Mouse (Mus musculus) cerebellum, adult 2 months (tissue): Measurements from ENCODE around the gene N4bp2. TPM values are rescaled to one million over a fixed set of nuclear protein-coding genes. Genes with fewer than 3 reads are reported as not detected.

Experiments
- DNase-seq, 2 experiments: peaks; one replicate each; pipeline ENCODE4 v3.0.0; 2021
- H3K27ac ChIP-seq: fragments of 200-500 bp; 2 replicates; pipeline ENCODE4 v1.5.1; 2012; ENCODE audit warnings: low read length, control low read depth, inconsistent platforms; ENCODE audit not compliant: insufficient read depth
- H3K27me3 ChIP-seq: fragments of 200-500 bp; 2 replicates; pipeline ENCODE4 v1.6.1; 2012; ENCODE audit warnings: inconsistent platforms, mild to moderate bottlenecking, low read length, moderate library complexity; ENCODE audit not compliant: control insufficient read depth, insufficient read depth
- H3K4me1 ChIP-seq: fragments of 200-500 bp; 2 replicates; pipeline ENCODE4 v1.6.1; 2011; ENCODE audit warnings: low read length; ENCODE audit not compliant: control insufficient read depth, insufficient read depth
- H3K4me3 ChIP-seq: fragments of 200-500 bp; replicated peaks from 2 replicates; pipeline ENCODE3; 2011; ENCODE audit warnings: mild to moderate bottlenecking, low read depth, low read length, control low read depth; ENCODE audit not compliant: insufficient read depth
- CTCF ChIP-seq: fragments of 200-500 bp; IDR thresholded peaks from 2 replicates; pipeline ENCODE4 v1.5.1; 2011; ENCODE audit warnings: low read depth, mild to moderate bottlenecking, control low read depth, low read length, moderate library complexity, borderline replicate concordance; ENCODE audit not compliant: insufficient read depth
- POLR2A ChIP-seq: fragments of 200-500 bp; IDR thresholded peaks from 2 replicates; pipeline ENCODE4 v1.6.1; 2011; ENCODE audit warnings: low read length, control low read depth, borderline replicate concordance; ENCODE audit not compliant: insufficient read depth
- WGBS: fragments of 180-500 bp; shearing (Covaris S2); methylation state at CpG from one replicate; pipeline ENCODE4 v1.1.7; 2018; 5-methylcytosine and 5-hydroxymethylcytosine counted together
- polyA plus RNA-seq: library from polyadenylated mRNA; depleted of rRNA; stranded (reverse); fragments of >200 nt; gene quantifications from 2 replicates; pipeline ENCODE4 v1.2.3, GENCODE M21; 2012

The N4bp2 gene
- polyA plus RNA-seq, 1 experiment = 5.7 TPM

DNA sequence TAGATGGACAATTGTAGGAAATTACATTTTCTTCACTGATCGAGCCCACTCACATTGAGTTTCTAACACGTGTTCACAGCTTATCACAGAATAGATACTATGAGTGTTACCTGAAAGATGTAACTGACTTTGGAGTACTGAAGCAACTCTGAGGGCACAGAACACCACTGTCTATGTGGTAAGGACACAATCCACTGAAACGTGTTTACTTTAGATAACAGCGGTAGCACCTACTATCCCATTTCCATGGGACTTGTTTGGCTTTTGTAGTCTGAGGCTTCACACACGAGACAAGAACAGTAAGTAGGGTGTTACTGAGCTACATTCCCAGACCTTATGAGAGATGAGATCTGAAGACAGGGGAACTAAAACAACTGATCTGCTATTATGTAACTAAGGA lies 2.3 kb upstream of the N4bp2 start:
- no peak for TF ChIP-seq POLR2A
- TF ChIP-seq CTCF = no peak
- 92% methylated on average over 5 of the region's 5 CpGs for WGBS
- Histone ChIP-seq H3K27me3 (no peaks in the 10 kb centered on the region), H3K4me1 (no peaks in the 10 kb centered on the region), H3K27ac (no peak overlapping the region), H3K4me3 (no peak overlapping the region)
- DNase-seq = no peak

DNA sequence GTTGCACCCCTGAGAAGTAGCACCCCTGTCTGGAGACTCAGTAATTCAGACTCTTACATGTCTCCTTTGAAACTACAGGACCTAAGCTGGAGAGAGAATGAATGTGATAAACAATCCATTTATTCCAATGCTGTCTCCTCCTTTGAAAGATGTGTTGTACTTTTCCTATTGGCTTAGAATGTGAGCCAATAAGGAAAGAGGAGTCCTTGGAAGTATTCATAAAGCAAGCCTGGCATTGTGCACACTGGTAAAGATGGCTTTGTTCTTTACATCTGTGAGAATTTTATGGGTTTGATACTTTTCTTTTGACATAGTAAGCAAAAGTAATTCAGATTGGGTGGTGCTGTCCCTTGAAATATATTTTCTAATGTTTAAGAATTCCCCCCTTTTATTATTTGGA lies 1.4 kb upstream of the N4bp2 start:
- Histone ChIP-seq H3K4me3 (no peak overlapping the region), H3K27me3 (no peaks in the 10 kb centered on the region), H3K4me1 (no peaks in the 10 kb centered on the region), H3K27ac (no peak overlapping the region)
- TF ChIP-seq POLR2A (no peak), CTCF (no peak)
- DNase-seq = no peak

DNA sequence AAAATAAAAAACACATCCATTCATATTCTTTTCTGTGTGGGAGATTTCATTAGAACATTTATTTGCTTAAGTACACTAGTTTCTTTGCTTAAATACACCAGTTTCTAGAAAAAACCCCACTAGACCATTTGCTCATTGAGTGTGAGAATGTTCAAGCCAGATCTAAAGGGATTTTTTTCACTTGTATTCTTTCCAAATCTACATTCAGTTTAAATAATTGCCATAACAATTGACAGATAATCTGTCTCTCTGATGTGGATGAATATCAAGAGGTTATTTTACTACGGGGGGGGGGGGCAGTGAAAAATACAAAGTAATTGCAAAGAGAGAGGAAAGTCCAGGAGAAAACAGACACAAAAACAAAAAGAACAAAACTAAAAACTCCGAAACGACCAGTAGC lies 635 bp upstream of the N4bp2 start:
- TF ChIP-seq POLR2A (no peak), CTCF (no peak)
- WGBS = 7% methylated on average over 3 of the region's 3 CpGs
- Histone ChIP-seq H3K27ac (no peak overlapping the region), H3K4me1 (no peaks in the 10 kb centered on the region), H3K4me3 (peak overlapping the region; percentile 93), H3K27me3 (no peaks in the 10 kb centered on the region)
- DNase-seq = no peak

DNA sequence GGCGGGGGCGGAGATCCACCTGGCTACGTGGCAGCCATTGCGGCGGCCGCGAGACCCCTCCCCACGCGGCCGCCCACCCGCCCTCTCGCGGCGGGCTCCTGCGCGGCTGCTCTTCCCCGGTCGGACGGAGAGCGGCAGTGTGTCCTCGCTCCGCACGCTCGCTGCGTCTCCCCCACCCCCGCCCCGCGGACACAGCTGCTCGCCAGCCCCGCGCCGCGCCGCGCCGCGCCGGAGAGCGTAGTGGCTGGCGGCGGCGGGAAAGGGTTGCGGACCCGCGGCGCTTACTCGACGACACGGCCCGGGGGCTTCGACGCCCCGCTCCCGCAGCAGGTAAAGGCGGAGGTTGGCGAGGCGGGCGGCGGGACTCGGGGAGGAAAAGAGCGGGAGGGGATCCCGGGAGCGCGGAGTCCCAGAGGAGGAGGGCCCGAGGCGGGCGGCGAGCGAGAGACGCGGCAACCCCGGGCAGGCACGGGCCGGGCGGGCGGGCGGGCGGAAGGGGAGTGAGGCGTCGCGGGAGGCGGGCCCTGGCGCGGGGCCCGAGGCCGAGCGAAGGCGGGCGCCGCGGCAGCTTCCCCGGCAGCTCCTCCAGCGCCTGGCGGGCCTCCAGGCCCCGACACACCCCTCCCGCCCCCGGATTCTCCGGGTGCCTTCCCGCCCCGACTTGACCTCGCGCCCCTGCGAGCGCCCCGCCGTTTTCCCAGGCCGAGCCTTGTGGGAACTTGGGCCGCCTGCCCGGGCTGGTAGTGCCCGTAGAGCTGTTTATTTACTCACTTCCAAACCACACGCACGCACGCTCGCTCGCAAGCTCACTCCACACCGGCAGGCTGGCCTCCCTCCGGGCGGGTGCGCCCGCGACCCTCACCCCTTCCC lies 830 bp downstream of the N4bp2 start:
- DNase-seq = peak; percentile 77 to 82
- TF ChIP-seq CTCF = no peak
- no peak for TF ChIP-seq POLR2A
- Histone ChIP-seq H3K4me3 (peak overlapping the region; percentile 93), H3K4me1 (no peaks in the 10 kb centered on the region), H3K27ac (peak overlapping the region; percentile 93), H3K27me3 (no peaks in the 10 kb centered on the region)
- under 1% methylated on average over 89 of the region's 121 CpGs for WGBS

DNA sequence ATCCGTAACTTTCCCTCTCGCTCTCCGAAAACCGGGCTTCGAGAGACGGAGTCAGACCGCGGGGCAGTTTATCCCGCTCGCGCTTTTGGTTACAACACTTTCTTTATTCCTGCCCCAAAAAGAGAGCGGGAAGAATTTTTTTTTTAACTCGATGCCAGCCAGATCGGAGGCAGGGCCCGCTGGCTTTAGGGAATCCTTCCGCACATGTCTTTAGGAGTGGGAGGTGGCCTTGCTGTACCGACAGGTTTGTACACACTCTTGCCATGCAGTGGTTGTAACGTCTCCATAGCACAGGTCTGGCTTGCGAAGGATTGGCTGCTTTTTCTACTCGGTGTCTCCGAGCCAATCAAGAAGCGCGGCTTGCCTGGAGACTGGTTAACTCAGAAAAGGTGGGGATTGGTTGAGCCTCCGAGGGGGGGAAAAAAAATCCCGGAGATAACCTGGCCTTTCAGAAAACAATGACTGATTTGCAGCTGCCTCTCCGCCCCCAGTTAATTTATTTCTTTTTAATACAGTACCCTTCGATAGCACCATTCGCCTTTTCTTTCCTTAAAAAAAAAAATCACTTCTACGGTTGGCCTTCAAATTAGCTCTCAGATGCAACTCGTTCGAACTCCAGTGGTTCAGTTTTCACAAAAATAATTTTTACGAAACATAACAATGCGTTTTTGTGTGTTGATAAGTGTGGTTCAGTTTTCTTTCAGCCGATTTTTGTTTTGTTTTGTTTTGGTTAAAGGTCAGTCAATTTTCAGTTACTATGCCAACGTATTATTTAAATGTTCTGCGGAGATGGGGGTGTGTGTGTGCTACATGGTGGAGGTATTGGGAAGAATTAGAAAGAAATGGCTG lies 1.7 kb downstream of the N4bp2 start:
- H3K4me3 ChIP-seq = peak overlapping the region; percentile 93
- peak; percentile 21; the same call in 1 of the 2 replicates for TF ChIP-seq POLR2A
- TF ChIP-seq CTCF = no peak
- 2% methylated on average over 36 of the region's 36 CpGs for WGBS
- no peaks in the 10 kb centered on the region for H3K27me3 ChIP-seq
- DNase-seq = peak; percentile 85 to 93
- no peaks in the 10 kb centered on the region for H3K4me1 ChIP-seq
- H3K27ac ChIP-seq = 0 out of 2 replicates have a peak overlapping the region, but pooled peaks have one; percentile 8

DNA sequence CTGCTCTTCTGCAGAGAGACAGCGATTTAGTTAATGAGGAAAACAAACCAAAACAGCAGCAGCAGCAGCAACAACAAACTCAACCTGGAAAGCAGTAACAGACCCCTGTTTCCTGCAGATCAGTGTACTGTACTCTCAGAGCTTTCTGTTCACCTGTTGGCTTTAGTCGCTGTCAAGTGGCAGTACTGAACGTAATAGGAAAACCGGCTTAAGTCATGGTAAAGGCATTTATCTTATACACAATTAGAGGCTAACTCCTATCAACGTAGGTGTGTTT lies 2.3 kb downstream of the N4bp2 start:
- TF ChIP-seq POLR2A (no peak), CTCF (no peak)
- H3K27ac ChIP-seq = no peak overlapping the region
- no peaks in the 10 kb centered on the region for H3K27me3 ChIP-seq
- H3K4me3 ChIP-seq = no peak overlapping the region
- peak in 1 of 2 experiments; percentile 10 for DNase-seq
- WGBS = 55% methylated on average over 5 of the region's 5 CpGs
- no peaks in the 10 kb centered on the region for H3K4me1 ChIP-seq

DNA sequence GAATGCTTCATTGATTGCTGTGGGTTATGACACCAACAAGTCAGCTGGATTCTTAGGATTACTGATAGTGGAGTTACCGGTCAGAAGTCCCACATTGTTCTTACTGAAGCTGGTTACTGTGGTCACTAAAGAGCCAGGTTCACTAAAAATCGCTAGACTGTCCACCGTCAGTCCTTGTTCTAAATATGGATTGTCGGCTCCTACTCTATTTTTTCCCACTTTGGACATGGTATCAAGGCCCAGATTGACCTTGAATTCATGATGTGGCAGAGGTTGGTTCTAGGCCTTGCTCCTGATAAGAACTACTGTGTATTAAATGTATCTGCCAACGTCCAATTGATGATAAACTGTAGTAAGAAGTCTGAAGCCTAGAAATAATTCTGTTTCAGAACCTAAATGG lies 4.7 kb downstream of the N4bp2 start:
- no peak overlapping the region for H3K27ac ChIP-seq
- H3K4me1 ChIP-seq = no peaks in the 10 kb centered on the region
- H3K27me3 ChIP-seq = no peaks in the 10 kb centered on the region
- 96% methylated on average over 5 of the region's 5 CpGs for WGBS
- TF ChIP-seq POLR2A = no peak
- DNase-seq = no peak
- no peak overlapping the region for H3K4me3 ChIP-seq

DNA sequence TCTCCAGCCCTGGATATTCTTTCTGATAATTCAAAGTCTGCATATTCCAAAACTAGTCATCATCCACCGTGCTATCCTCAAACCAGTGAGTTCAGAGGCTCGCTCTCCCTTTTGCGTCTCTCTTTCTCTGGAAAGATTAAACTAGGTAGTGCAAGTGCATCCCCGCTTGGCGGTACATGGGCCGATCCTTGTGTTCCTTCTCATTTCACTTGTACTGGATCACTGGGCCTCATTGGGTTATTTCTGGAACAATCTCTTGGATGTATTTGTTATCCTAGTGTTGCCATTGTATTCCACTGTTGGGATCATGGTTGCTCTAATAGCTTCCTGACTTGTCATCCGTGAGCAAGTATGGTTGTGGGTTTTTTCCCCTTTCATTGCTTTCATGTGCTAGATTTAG lies 6.7 kb downstream of the N4bp2 start:
- no peak overlapping the region for H3K27ac ChIP-seq
- DNase-seq = no peak
- no peaks in the 10 kb centered on the region for H3K4me1 ChIP-seq
- WGBS = 93% methylated on average over 7 of the region's 7 CpGs
- TF ChIP-seq CTCF = no peak
- no peak for TF ChIP-seq POLR2A
- H3K4me3 ChIP-seq = no peak overlapping the region
- H3K27me3 ChIP-seq = no peaks in the 10 kb centered on the region
